Mouse (Mus musculus) bone marrow, adult 2 months (tissue): ENCODE data around the gene Mettl15. TPM values are rescaled to one million over a fixed set of nuclear protein-coding genes. Genes with fewer than 3 reads are reported as not detected.

Experiments
- H3K27ac ChIP-seq: fragments of 200-500 bp; 2 replicates; pipeline ENCODE4 v1.5.1; 2012; ENCODE audit warnings: low read depth, mild to moderate bottlenecking, control low read depth, inconsistent platforms, low read length; ENCODE audit not compliant: control insufficient read depth, poor library complexity, insufficient read depth
- H3K4me1 ChIP-seq: fragments of 200-500 bp; 2 replicates; pipeline ENCODE4 v1.6.1; 2011; ENCODE audit warnings: low read length; ENCODE audit not compliant: control insufficient read depth, insufficient read depth
- H3K4me3 ChIP-seq: fragments of 200-500 bp; replicated peaks from 2 replicates; pipeline ENCODE3; 2011; ENCODE audit warnings: mild to moderate bottlenecking, low read depth, low read length, control low read depth; ENCODE audit not compliant: control insufficient read depth
- CTCF ChIP-seq: fragments of 200-500 bp; IDR thresholded peaks from 2 replicates; pipeline ENCODE4 v1.5.1; 2011; ENCODE audit warnings: low read length, control low read depth; ENCODE audit not compliant: control insufficient read depth, insufficient read depth
- POLR2A ChIP-seq: fragments of 200-500 bp; IDR thresholded peaks from 2 replicates; pipeline ENCODE4 v1.6.1; 2011; ENCODE audit warnings: low read depth, mild to moderate bottlenecking, control low read depth, low read length, borderline replicate concordance; ENCODE audit not compliant: control insufficient read depth
- WGBS: fragments of 180-500 bp; shearing (Covaris S2); methylation state at CpG from one replicate; pipeline ENCODE4 v1.1.7; 2018; 5-methylcytosine and 5-hydroxymethylcytosine counted together
- polyA plus RNA-seq: library from polyadenylated mRNA; stranded (reverse); fragments of >200 nt; gene quantifications from 2 replicates; pipeline ENCODE4 v1.2.4, GENCODE M21; 2011; ENCODE audit warnings: low replicate concordance; ENCODE audit not compliant: missing spikeins, insufficient read depth, insufficient read length

Mettl15 gene
- polyA plus RNA-seq = 1.1 and 2.4 TPM in 2 replicates

DNA sequence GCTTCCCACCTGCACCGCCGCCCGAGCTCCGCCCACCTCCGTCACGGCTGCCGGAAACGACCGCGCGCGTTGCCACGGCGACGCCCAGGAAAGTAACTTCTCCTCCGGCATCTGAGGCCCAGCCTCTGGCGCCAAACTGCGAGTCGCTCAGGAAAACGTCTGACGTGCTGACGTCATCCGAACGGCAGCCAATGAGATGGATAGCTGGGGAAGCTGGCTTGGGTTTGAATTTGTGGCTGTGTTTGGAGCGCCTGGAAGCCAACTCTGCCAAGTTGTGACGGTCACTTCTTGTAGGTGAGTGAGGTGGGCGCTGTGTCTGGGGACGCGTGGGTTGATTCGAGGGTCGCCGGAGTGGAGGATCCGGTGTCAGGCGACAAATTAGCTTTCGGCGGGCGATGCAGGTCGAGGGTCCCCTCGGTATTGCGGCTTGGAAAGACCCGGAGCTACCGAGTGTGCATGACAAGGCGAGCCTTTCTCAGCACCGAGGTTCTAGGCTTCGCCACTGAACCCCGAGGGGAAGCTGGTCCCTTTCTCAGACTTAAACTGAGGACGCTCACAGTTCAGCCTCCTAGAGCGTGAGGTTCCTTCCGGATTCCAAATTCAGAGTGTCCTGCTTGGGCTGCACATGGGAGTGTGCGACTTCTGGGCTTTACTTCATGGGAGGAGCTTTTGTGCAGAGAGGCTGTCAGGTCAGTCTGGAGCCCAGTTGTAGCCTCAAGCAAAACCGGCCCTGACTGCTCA is at the start of gene Mettl15, which contains the start of gene Kif18a:
TSS of gene Mettl15 (minus strand) at position 149 of the 741 bp plus-strand sequence.
TSS of gene Kif18a (plus strand) at position 139 of the 741 bp plus-strand sequence.
- no peak for TF ChIP-seq CTCF
- peak; percentile 64; the same call in 1 of the 2 replicates for TF ChIP-seq POLR2A
- H3K4me1 ChIP-seq = no peaks in the 10 kb centered on the region; the same call in 1 of the 2 replicates
- under 1% methylated on average over 51 of the region's 51 CpGs for WGBS
- peak within 1 kb of the TSS; percentile 87 for H3K27ac ChIP-seq
- H3K4me3 ChIP-seq = peak within 1 kb of the TSS; percentile 91

DNA sequence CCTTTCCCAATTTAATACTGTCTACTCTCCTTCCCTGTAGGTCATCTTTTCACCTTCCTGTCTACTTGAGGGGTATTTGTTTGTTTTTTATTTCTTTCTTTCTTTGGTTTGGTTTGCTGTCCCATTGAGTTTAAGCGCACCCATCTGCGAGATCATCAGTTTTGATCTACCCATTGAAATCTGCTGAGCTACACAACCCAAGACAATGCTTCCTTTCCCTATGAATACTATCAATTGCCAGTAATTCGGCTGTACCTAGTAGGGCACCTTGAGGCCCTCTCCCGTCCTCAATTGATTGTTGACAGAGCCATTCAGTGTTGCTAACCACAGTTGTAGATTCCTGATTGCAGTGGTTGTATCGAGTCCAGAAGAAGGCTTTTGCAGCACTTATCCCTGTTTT is 30.8 kb upstream of the Mettl15 start:
- Histone ChIP-seq H3K27ac (no peak overlapping the region), H3K4me3 (no peak overlapping the region), H3K4me1 (no peaks in the 10 kb centered on the region)
- TF ChIP-seq CTCF (no peak), POLR2A (no peak)
- 96% methylated on average over 5 of the region's 5 CpGs for WGBS

DNA sequence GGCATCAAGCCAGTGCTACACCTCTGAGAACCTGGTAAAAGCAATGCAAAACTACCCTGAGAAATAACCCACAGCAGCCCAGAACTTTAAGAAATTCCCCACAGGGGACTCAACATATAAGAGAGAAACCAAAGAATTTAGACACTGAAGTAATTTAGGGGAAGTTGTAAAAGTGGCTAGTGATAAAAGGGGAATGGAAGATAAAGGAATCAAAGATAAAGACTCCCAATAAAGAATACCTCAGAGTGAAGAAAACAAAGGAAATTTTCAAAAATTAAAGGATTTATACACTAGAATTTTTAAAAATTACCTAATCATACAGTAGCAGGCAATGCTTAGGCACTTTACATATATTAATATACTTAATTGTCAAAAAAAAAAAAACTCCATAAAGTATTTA is 23.1 kb upstream of the Mettl15 start:
- no peak for TF ChIP-seq POLR2A
- Histone ChIP-seq H3K4me3 (no peak overlapping the region), H3K4me1 (no peaks in the 10 kb centered on the region), H3K27ac (no peak overlapping the region)

DNA sequence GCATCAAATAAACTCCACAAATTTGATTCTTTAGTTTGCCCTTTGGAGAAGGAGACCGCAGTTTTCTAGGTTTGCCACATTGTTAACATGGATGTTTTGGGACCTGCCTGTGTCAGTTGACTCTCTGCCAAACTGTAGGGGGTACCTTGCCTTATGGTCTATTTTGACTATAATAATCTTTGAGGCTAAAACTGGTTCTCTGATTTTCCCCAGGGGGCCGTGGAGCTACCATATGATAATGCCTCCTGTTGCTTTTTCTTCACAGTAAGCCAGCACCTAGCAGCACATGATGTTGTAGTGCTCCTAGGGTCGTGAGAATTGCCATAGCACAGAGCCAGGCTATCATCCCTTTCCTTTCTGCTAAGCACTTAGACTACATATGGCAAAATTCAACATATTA is 21.7 kb upstream of the Mettl15 start:
- WGBS = 93% methylated on average over 3 of the region's 3 CpGs
- Histone ChIP-seq H3K4me3 (no peak overlapping the region), H3K4me1 (no peaks in the 10 kb centered on the region), H3K27ac (no peak overlapping the region)
- TF ChIP-seq CTCF (no peak), POLR2A (no peak)

DNA sequence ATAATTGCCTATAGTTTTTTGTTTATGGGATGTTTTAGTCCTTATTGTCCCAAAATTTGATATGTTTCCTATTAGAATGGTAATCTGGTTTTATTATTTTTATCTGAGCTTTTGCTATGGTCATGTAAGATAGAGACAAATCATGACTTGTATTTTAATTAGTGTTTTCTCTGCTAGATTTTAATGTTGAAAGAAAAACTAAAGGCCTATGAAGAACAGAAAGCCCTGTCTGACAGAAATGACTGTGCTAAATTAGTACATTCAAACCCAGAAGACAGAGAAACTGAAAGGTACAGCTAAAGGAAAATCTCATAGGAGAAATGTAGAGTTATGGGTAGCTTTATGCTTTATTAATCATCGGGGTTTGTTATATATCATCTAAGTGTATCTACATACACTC is 17.6 kb upstream of the Mettl15 start:
- Histone ChIP-seq H3K4me1 (no peaks in the 10 kb centered on the region; the same call in 1 of the 2 replicates), H3K27ac (no peak overlapping the region)
- WGBS = 97% methylated on average over 1 of the region's 1 CpGs

DNA sequence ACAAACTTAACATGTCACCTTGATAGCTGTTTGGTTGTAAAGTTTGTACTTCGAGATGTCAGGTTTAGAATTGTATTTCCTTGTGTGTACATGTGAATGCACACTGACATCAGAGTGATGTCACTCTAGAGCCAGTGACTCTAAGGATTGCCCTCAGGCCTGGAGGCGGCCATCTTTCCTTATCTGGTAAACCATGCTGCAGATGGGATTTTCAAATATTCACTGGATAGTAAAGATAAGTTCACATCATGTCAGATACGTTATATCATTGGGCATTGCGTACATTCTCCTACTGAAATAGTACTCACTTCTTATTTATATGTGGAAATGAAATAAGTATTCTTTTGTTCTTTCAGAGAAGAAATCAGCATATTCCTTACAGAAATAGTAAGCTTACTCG is 15.7 kb upstream of the Mettl15 start:
- WGBS = 77% methylated on average over 5 of the region's 5 CpGs
- Histone ChIP-seq H3K4me1 (no peaks in the 10 kb centered on the region; the same call in 1 of the 2 replicates), H3K4me3 (no peak overlapping the region), H3K27ac (no peak overlapping the region)
- no peak for TF ChIP-seq POLR2A
- no peak for TF ChIP-seq CTCF

More for the DNA sequence above, 17.6 kb upstream of the Mettl15 start:
- H3K4me3 ChIP-seq = no peak overlapping the region
- TF ChIP-seq POLR2A (no peak), CTCF (no peak)

DNA sequence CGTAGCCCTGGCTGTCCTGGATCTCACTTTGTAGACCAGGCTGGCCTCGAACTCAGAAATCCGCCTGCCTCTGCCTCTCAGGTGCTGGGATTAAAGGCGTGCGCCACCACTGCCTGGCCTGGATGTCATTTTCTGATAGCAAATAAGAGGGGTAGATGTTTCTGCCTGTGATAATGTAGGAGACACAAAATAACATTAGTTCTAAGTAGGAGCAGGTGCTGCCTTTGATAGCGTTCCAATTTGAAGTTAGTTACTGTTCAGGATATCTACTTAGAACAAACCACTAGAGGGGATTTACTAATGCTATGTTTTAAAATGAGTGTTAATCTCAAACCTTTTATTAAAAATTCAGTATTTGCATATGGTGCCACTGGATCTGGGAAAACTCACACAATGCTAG is 8.8 kb upstream of the Mettl15 start:
- no peak overlapping the region for H3K27ac ChIP-seq
- no peak for TF ChIP-seq CTCF
- no peak for TF ChIP-seq POLR2A
- no peaks in the 10 kb centered on the region; the same call in 1 of the 2 replicates for H3K4me1 ChIP-seq
- 77% methylated on average over 6 of the region's 6 CpGs for WGBS
- H3K4me3 ChIP-seq = no peak overlapping the region

DNA sequence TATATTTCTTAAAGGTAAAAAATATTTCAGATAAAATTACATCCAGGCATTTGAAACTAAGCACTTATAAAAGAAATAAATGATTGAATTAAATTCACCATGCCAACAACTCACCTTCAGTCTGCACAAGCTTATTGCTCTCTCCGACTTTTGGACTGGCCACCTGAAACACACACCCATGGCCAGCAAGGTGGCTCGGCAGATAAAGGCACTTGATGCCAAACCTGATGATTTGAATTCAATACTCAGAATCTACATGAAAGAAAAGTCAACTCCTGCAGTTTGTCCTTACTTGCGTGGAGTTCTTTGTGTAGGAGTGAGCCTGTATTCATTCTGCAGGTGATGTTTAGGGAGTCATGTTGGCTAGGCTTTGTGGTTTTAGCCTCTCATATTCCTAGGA is 3.6 kb upstream of the Mettl15 start:
- WGBS = 70% methylated on average over 3 of the region's 3 CpGs
- H3K4me1 ChIP-seq = no peaks in the 10 kb centered on the region; the same call in 1 of the 2 replicates
- H3K27ac ChIP-seq = no peak overlapping the region
- no peak for TF ChIP-seq CTCF
- TF ChIP-seq POLR2A = no peak
- peak overlapping the region; percentile 18 for H3K4me3 ChIP-seq

DNA sequence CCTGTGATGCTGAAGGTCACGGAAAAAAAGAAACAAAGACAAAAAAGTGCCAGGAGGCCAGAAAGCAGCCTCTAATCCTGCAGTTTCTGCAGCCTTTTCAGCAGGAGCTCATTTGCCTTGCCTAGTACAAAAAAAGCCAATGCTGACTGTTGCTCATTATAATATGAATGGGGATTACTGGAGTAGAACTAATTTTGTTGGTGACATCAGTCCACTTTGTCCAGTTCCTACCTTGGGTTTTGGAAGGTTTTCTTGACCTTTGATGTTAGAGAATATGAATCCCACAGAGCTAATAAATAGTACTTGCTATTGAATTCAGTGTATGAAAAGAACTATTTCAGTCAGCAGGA is 768 bp upstream of the Mettl15 start:
- 6% methylated on average over 1 of the region's 1 CpGs for WGBS
- Histone ChIP-seq H3K4me3 (peak overlapping the region; percentile 91), H3K27ac (peak overlapping the region; percentile 87; the same call in 1 of the 2 replicates), H3K4me1 (no peaks in the 10 kb centered on the region; the same call in 1 of the 2 replicates)
- no peak for TF ChIP-seq CTCF
- no peak for TF ChIP-seq POLR2A
